Mouse (Mus musculus) stomach, postnatal 0 days (tissue): ENCODE measurements at regions not wholly inside any gene's neighbourhood (a gene's known extent, or its start where the extent isn't known, plus 50 kb on each side); places are given as distances from the start of the nearest gene placed in this dataset.

ENCODE experiments used
- CTCF ChIP-seq: IDR thresholded peaks from 2 replicates; pipeline ENCODE4 v1.5.1; 2016; ENCODE audit warnings: antibody characterized with exemption, low read depth, mild to moderate bottlenecking, moderate library complexity
- EP300 ChIP-seq: optimal IDR thresholded peaks from 2 replicates; pipeline ENCODE3; 2016; ENCODE audit warnings: antibody characterized with exemption

GRCm38 (mm10) chr7:36420741-36421140, 277.2 kb upstream of the Tshz3 start:
- no peak for TF ChIP-seq CTCF
- no peak for TF ChIP-seq EP300
